14 mouse cellular contexts compared by ENCODE assay signal in genomic region chr6:118001272-118001671, GRCm38 (mm10). TPM values are rescaled to one million over a fixed set of nuclear protein-coding genes. Genes with fewer than 3 reads are reported as not detected.
DNase-seq lines count a peak whose midpoint lies in the region; ATAC-seq and TF ChIP-seq lines count a peak whose summit lies in the region.
"Had no signal": no experiment of that assay in that cellular context is flagged by ENCODE, and none has a peak within 500 bp of the region (broad histone marks: within the 10 kb centered on the region; RNA-seq: fewer than 3 reads in every experiment).

No protein-coding gene starts in this region.

- no peaks in the 10 kb centered on the region for H3K36me3 ChIP-seq in limb, embryonic 14.5 days (ENCODE audit: control insufficient read depth, insufficient read depth, low read length)
- H3K36me3 ChIP-seq: forebrain, embryonic 15.5 days; liver, embryonic 13.5 days; midbrain, embryonic 15.5 days had no signal

- H3K4me2 ChIP-seq in limb, embryonic 14.5 days (replicated peaks; ENCODE audit: low read depth, low read length, severe bottlenecking), result no peak overlapping the region
- H3K4me2 ChIP-seq: forebrain, embryonic 15.5 days; heart, embryonic 11.5 days; liver, embryonic 13.5 days; midbrain, embryonic 15.5 days had no signal

- H3K4me1 ChIP-seq in limb, embryonic 14.5 days (ENCODE audit: control insufficient read depth, insufficient read depth, low read length), result no peaks in the 10 kb centered on the region
- H3K4me1 ChIP-seq: forebrain, embryonic 15.5 days; liver, embryonic 13.5 days; midbrain, embryonic 15.5 days had no signal

- H3K27me3 ChIP-seq in limb, embryonic 14.5 days (ENCODE audit: control insufficient read depth, insufficient read depth, low read length), result no peaks in the 10 kb centered on the region
- H3K27me3 ChIP-seq: forebrain, embryonic 15.5 days; midbrain, embryonic 15.5 days had no signal

- no peak for ATAC-seq in limb, embryonic 14.5 days (ENCODE audit: low FRiP score, low read depth)
- ATAC-seq: forebrain, embryonic 15.5 days; midbrain, embryonic 15.5 days had no signal

- no peak overlapping the region for H3K9ac ChIP-seq in limb, embryonic 14.5 days (ENCODE audit: low read depth, low read length, severe bottlenecking)
- H3K9ac ChIP-seq: forebrain, embryonic 15.5 days; liver, embryonic 13.5 days; midbrain, embryonic 15.5 days had no signal

- WGBS in limb, embryonic 14.5 days, result 24% methylated on average over 3 of the region's 3 CpGs

- TF ChIP-seq POLR2A in limb, embryonic 14.5 days (IDR thresholded peaks at IDR 0.05; ENCODE audit: borderline replicate concordance, extremely low read depth, insufficient read depth, insufficient read length), result no peak

- no peaks in the 10 kb centered on the region for H3K9me3 ChIP-seq in limb, embryonic 14.5 days (ENCODE audit: control insufficient read depth, low read length)
- H3K9me3 ChIP-seq: forebrain, embryonic 15.5 days; liver, embryonic 13.5 days; midbrain, embryonic 15.5 days had no signal

- no peak overlapping the region for H3K4me3 ChIP-seq in limb, embryonic 14.5 days (replicated peaks; ENCODE audit: low read length)
- H3K4me3 ChIP-seq: forebrain, embryonic 15.5 days; liver, embryonic 13.5 days; midbrain, embryonic 15.5 days had no signal

- peak; percentile 15 to 41 for DNase-seq in heart, postnatal 10 days
- DNase-seq in heart, adult 8-10 months (ENCODE audit: low spot score), result no peak
- DNase-seq in 416B (ENCODE audit: low read depth), result peak; percentile 13
- DNase-seq in c-Kit-positive CD71-positive TER-119-positive erythroid progenitor cells, embryonic 14.5 days (ENCODE audit: low spot score), result peak; percentile 6
- peak; percentile 27 for DNase-seq in limb, embryonic 14.5 days (ENCODE audit: low spot score)
- no peak for DNase-seq in gastrocnemius, adult 18-20 months (ENCODE audit: low spot score)
- no peak for DNase-seq in left cerebral cortex, postnatal 14 days (ENCODE audit: low spot score in 2 of 2)
- DNase-seq in right cerebral cortex, adult 18-20 months, result no peak
- DNase-seq: adrenal gland, postnatal 25 days; liver, embryonic 13.5 days had no signal

- intact Hi-C loops in heart, postnatal 10 days (cut with DNase I), result no loop called here
- intact Hi-C loops in left cerebral cortex, postnatal 14 days (cut with DNase I), result no loop called here

- no peak overlapping the region for H3K27ac ChIP-seq in limb, embryonic 14.5 days (replicated peaks; ENCODE audit: low read depth, low read length)
- H3K27ac ChIP-seq: forebrain, embryonic 15.5 days; liver, embryonic 13.5 days; midbrain, embryonic 15.5 days had no signal

RNA-seq across cellular contexts. Expression of gene Rasgef1a, which starts 10.0 kb away (rescaled TPM):
- under 1 TPM; 0.10 to 0.37 TPM for total RNA-seq in heart, postnatal 10 days (2021)
- total RNA-seq in heart, adult 8-10 months (2022), result under 1 TPM; 0.35 to 0.69 (median 0.42) TPM
- polyA plus RNA-seq in limb, embryonic 14.5 days (2012; rRNA removed), result 0.15 and 0.28 TPM in 2 replicates
- polyA plus RNA-seq in limb, embryonic 14.5 days (2014; fragmentation: Nextera tagmentation; extraction: Ambion mirVana), result not detected in 2 replicates
- under 1 TPM; 0.09 to 0.26 TPM for total RNA-seq in gastrocnemius, adult 18-20 months (2021)
- 100 to 1,000 TPM; 121 to 129 TPM for total RNA-seq in left cerebral cortex, postnatal 14 days (2021)
- total RNA-seq: common myeloid progenitor, adult 5-6 weeks had no signal

Comparison
In these comparisons a context has a peak if more than half of its experiments do, and no peak if none do; other contexts are left out.
1. DNase-seq: peak in heart, postnatal 10 days (2 of 2), 416B (single experiment), c-Kit-positive CD71-positive TER-119-positive erythroid progenitor cells, embryonic 14.5 days (single experiment) and limb, embryonic 14.5 days (single experiment); none in heart, adult 8-10 months (single experiment), gastrocnemius, adult 18-20 months (single experiment), left cerebral cortex, postnatal 14 days (0 of 2) and right cerebral cortex, adult 18-20 months (single experiment).
2. RNA of gene Rasgef1a, which starts 10.0 kb away (total RNA-seq): 121 to 129 TPM in left cerebral cortex, postnatal 14 days; 0.35 to 0.69 TPM in heart, adult 8-10 months, 0.10 to 0.37 TPM in heart, postnatal 10 days and 0.09 to 0.26 TPM in gastrocnemius, adult 18-20 months; every median in the first group is over 10 times any median in the second.